Mouse (Mus musculus): ENCODE results near the gene Gm21190. TPM values are rescaled to one million over a fixed set of nuclear protein-coding genes. Genes with fewer than 3 reads are reported as not detected.
"Not testable (repeated sequence)": the region's sequence is repeated elsewhere in the genome, so short reads cannot be mapped to it uniquely, and the experiment has no call there.

Gene Gm21190
- polyA plus RNA-seq, 1 experiment from 2014 or later, result not detected

DNA sequence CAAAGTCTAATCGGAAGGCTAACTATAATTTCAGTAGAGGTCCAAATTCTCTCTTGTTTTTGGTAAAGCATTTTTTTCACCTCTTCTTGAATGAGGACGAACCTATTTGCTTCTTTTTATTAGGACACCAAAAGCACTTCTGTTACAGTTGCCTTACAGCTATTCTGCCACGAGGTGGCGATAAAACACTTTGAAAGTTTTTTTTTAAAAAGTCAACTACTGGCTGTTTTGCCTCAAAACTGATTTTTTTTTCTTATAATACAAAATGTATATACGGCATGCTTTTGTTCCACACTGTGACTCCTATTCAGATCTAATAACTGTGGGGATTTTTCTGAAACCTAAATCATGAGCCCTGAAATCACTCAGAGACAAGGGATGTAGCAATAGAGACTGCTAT lies 8.6 kb downstream of the Gm21190 start:
- H3K27ac ChIP-seq (ENCODE audit: low read length); H3K4me1 ChIP-seq (ENCODE audit: insufficient read depth, low read length); H3K9me3 ChIP-seq (ENCODE audit: low read length); H3K4me2 ChIP-seq (replicated peaks; ENCODE audit: low read depth, low read length); H3K36me3 ChIP-seq (ENCODE audit: insufficient read depth, low read length); ATAC-seq (ENCODE audit: low FRiP score, low TSS enrichment); H3K4me3 ChIP-seq (ENCODE audit: low read length); H3K27me3 ChIP-seq (ENCODE audit: insufficient read depth, low read length); H3K9ac ChIP-seq (replicated peaks; ENCODE audit: low read length): not testable (repeated sequence)
- 25% methylated on average over 5 of the region's 5 CpGs for WGBS

DNA sequence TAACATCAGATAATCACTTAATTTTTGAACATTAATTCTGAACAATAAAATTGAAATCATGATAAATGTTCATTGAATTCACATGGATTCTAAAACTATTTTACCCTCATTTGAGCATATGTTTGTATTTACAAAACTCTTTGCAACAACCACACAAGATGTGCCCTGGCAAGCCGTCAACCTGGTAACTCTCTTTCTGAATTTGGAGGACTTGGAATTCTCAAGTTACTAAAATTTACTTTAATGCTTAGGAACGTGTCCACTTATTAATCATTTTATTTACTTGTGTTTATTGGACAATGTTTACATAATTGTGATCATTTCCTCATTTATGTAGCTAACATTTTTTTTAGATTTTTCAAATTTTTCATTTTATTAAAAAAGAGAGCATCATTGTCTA lies 11.9 kb downstream of the Gm21190 start:
- not testable (repeated sequence) for H3K9me3 ChIP-seq (ENCODE audit: low read length); H3K27me3 ChIP-seq (ENCODE audit: insufficient read depth, low read length); H3K4me3 ChIP-seq (ENCODE audit: low read length); H3K9ac ChIP-seq (replicated peaks; ENCODE audit: low read length); H3K4me2 ChIP-seq (replicated peaks; ENCODE audit: low read depth, low read length); H3K36me3 ChIP-seq (ENCODE audit: insufficient read depth, low read length); ATAC-seq (ENCODE audit: low FRiP score, low TSS enrichment); H3K27ac ChIP-seq (ENCODE audit: low read length); H3K4me1 ChIP-seq (ENCODE audit: insufficient read depth, low read length)
- 72% methylated on average over 2 of the region's 2 CpGs for whole genome bisulfite sequencing

DNA sequence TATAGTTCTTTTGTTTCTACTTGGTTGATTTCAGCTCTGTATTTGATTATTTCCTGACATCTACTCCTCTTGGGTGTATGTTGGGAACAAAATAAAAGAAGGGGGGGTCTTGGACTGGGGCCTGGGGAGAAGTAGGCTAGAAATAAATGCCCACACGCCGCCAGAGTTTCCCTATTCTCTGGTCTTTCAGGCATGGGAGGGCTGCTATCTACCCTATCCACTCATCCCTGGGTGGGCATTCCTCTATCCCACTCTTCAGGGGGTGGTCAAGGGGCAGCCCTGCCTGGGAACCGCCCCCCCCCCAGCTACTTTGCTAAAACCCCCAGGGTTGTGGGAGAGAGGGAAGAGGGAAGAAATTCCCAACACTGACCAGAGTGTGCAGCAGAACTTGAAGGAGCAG lies 16.8 kb downstream of the Gm21190 start:
- not testable (repeated sequence) for H3K4me3 ChIP-seq (ENCODE audit: low read length); H3K4me2 ChIP-seq (replicated peaks; ENCODE audit: low read depth, low read length); H3K27ac ChIP-seq (ENCODE audit: low read length); H3K4me1 ChIP-seq (ENCODE audit: insufficient read depth, low read length); H3K27me3 ChIP-seq (ENCODE audit: insufficient read depth, low read length); H3K9ac ChIP-seq (replicated peaks; ENCODE audit: low read length); H3K36me3 ChIP-seq (ENCODE audit: insufficient read depth, low read length)
- peaks cover 20% of the 10 kb centered on the region for H3K9me3 ChIP-seq (ENCODE audit: low read length)
- 0 out of 2 replicates have a peak, but pooled peaks have one; percentile 57 for ATAC-seq (ENCODE audit: low FRiP score, low TSS enrichment)
- WGBS, result 71% methylated on average over 3 of the region's 3 CpGs

DNA sequence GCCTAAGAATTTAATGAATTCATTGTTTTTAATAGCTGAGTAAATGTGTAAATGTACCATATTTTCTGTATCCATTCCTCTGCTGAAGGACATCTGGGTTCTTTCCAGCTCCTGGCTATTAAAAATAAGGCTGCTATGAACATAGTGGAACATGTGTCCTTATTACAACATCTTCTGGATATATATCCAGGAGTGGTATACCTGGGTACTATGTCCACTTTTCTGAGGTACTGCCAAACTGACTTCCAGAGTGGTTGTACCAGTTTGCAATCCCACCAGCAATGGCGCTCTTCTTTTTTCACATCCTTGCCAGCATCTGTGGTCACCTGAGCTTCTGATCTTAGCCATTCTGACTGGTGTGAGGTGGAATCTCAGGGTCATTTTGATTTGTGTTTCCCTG lies 19.1 kb downstream of the Gm21190 start:
- not testable (repeated sequence) for H3K36me3 ChIP-seq (ENCODE audit: insufficient read depth, low read length); H3K27ac ChIP-seq (ENCODE audit: low read length); H3K27me3 ChIP-seq (ENCODE audit: insufficient read depth, low read length); H3K4me3 ChIP-seq (ENCODE audit: low read length); H3K4me1 ChIP-seq (ENCODE audit: insufficient read depth, low read length); H3K9ac ChIP-seq (replicated peaks; ENCODE audit: low read length); H3K4me2 ChIP-seq (replicated peaks; ENCODE audit: low read depth, low read length); ATAC-seq (ENCODE audit: low FRiP score, low TSS enrichment)
- 80% methylated on average over 1 of the region's 1 CpGs for whole genome bisulfite sequencing
- peaks cover 20% of the 10 kb centered on the region for H3K9me3 ChIP-seq (ENCODE audit: low read length)

DNA sequence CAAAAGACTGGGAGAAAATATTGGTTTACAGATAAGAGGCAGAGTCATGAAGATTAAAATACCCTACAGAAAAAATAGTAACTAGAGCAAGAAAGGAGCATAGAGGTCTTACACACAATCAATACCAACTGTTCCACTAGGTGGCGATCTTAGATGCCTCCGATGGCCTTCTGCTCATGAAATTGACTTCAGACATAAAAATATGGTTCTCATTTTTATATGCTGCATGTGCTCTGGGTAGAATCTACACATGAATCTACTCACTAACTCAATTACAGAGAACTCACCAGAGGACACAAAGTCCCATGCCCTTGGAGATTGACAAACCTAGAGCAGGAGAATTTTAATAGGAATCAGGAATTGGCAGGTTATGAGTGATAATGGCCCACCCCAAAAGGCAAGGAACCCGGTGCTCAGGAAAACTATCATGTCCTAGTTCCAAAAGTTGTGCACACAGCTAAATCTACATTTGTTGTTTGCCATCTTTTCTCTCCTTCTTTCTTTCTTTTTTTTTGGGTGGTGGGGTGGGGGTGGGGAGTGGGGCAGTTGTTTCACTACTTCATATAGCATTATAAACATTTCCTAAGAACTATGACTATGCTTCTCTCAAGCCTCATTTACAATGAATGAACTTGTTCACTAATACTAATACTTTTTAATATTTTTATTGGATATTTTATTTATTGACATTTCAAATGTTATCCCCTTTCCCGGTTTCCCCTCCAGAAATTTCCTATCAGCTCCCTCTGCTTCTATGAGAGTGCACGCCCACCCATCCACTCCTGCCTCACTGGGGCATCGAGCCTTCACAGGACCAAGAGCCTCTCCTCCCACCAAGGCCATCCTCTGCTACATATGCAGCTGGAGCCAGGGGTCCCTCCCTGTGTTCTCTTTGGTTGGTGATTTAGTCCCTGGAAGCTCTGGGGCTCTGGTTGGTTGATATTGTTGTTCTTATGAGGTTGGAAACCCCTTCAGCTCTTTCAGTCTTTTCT lies 20.3 kb downstream of the Gm21190 start:
- not testable (repeated sequence) for H3K9ac ChIP-seq (replicated peaks; ENCODE audit: low read length); H3K4me1 ChIP-seq (ENCODE audit: insufficient read depth, low read length); H3K27ac ChIP-seq (ENCODE audit: low read length); H3K36me3 ChIP-seq (ENCODE audit: insufficient read depth, low read length); H3K4me2 ChIP-seq (replicated peaks; ENCODE audit: low read depth, low read length); H3K27me3 ChIP-seq (ENCODE audit: insufficient read depth, low read length); H3K4me3 ChIP-seq (ENCODE audit: low read length)
- peak; percentile 59; the same call in 1 of the 2 replicates for ATAC-seq (ENCODE audit: low FRiP score, low TSS enrichment)
- 68% methylated on average over 6 of the region's 6 CpGs for WGBS
- H3K9me3 ChIP-seq (ENCODE audit: low read length), result peaks cover 20% of the 10 kb centered on the region

DNA sequence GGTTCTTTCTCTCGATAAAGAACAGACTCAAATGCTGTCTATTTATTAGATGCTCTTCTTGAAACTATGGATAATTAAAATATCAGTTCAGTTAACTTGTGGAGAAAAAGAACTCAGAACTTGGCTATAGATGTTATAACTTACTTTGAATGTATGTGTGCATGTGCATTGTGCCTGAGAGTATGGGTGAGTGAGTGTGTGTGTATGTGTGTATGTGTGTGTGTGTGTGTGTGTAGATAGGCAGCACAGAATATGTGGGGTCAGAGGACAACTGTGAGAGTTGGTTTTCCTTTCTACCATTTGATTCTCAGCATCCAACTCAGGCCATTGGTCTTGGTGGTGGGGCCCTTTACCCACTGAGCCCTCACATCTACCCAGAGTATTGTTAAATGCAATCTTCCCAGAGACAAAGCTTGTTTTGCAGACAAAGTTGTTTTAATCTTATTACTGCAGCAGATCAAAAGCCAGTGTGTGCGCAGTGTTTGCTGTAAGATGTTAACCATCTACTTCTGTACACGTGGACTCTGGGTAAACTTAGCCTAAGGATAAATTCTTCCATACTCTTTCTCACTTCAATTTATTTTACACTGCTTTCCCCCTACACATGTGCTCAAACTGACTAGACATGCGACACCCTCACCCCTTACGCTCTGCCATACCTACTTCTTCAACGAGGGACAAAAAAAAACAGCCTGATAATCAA lies 21.1 kb downstream of the Gm21190 start:
- ATAC-seq (ENCODE audit: low FRiP score, low TSS enrichment), result peak; percentile 65
- H3K9ac ChIP-seq (replicated peaks; ENCODE audit: low read length); H3K27ac ChIP-seq (ENCODE audit: low read length); H3K4me1 ChIP-seq (ENCODE audit: insufficient read depth, low read length); H3K27me3 ChIP-seq (ENCODE audit: insufficient read depth, low read length); H3K4me3 ChIP-seq (ENCODE audit: low read length); H3K4me2 ChIP-seq (replicated peaks; ENCODE audit: low read depth, low read length); H3K36me3 ChIP-seq (ENCODE audit: insufficient read depth, low read length): not testable (repeated sequence)
- H3K9me3 ChIP-seq (ENCODE audit: low read length), result peaks cover 19% of the 10 kb centered on the region
- WGBS, result 67% methylated on average over 6 of the region's 6 CpGs

DNA sequence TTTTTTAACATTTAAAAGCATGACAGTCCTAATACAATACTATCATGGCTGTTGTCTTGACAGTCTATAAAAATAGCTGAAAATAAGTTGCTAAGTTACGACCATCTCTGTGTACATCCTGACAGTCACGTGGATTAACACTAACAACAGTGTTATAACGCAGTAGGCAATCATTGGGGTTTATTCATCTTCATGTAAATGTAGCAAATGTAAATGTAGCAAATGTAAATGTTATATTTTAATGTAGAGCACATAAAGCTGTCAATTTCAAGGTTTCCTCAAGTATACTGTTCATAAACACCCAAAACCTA lies 21.8 kb downstream of the Gm21190 start:
- H3K4me3 ChIP-seq (ENCODE audit: low read length), result no peak overlapping the region
- 68% methylated on average over 3 of the region's 3 CpGs for WGBS
- no peak overlapping the region for H3K4me2 ChIP-seq (replicated peaks; ENCODE audit: low read depth, low read length)
- no peaks in the 10 kb centered on the region for H3K36me3 ChIP-seq (ENCODE audit: insufficient read depth, low read length)
- ATAC-seq (ENCODE audit: low FRiP score, low TSS enrichment), result peak; percentile 49; the same call in 1 of the 2 replicates
- no peaks in the 10 kb centered on the region for H3K27me3 ChIP-seq (ENCODE audit: insufficient read depth, low read length)
- H3K9ac ChIP-seq (replicated peaks; ENCODE audit: low read length), result no peak overlapping the region
- H3K9me3 ChIP-seq (ENCODE audit: low read length), result peaks cover 17% of the 10 kb centered on the region
- no peaks in the 10 kb centered on the region for H3K4me1 ChIP-seq (ENCODE audit: insufficient read depth, low read length)
- no peak overlapping the region for H3K27ac ChIP-seq (ENCODE audit: low read length)

DNA sequence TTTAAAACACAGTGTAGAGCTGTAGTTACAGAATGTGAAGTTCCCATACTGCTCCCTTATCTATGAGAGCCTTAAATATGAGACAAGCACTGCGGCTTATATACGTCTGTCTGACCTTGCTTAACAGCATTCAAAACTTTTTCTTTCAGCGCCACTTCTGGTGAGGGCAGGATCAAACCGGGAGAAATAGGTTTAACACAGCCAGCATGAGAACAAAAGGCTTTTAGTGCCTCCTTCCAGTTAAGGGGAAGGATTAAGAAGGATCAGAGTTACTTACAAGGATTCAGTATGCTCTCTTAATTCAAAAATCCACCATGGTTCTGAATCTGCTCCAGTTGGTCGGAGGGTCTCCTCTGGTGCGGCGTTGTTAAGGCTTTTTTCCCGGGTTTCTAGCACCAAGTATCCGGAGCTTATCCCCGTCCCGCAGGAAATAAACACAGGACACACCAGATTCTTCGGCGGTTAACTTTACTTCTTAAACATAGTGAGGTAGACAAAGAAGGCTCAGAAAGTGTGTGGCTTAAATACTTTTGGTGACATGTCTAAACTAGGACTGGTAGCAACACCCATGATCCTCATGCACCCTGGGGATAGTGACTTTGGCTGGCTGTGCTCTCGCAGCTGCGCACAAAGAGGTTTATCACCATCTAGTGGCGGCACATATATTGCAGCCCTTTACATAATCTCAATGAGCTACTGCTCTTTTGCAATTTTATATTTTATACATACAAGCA lies 22.3 kb downstream of the Gm21190 start:
- Histone ChIP-seq H3K36me3 (ENCODE audit: insufficient read depth, low read length) (no peaks in the 10 kb centered on the region), H3K4me1 (ENCODE audit: insufficient read depth, low read length) (no peaks in the 10 kb centered on the region), H3K27ac (ENCODE audit: low read length) (no peak overlapping the region), H3K4me3 (ENCODE audit: low read length) (0 out of 2 replicates have a peak overlapping the region, but pooled peaks have one; percentile 0), H3K4me2 (replicated peaks; ENCODE audit: low read depth, low read length) (peak overlapping the region; percentile 24), H3K9ac (replicated peaks; ENCODE audit: low read length) (no peak overlapping the region), H3K9me3 (ENCODE audit: low read length) (peaks cover 14% of the 10 kb centered on the region), H3K27me3 (ENCODE audit: insufficient read depth, low read length) (no peaks in the 10 kb centered on the region)
- ATAC-seq (ENCODE audit: low FRiP score, low TSS enrichment), result peak; percentile 82; the same call in 1 of the 2 replicates
- 55% methylated on average over 16 of the region's 16 CpGs for WGBS

DNA sequence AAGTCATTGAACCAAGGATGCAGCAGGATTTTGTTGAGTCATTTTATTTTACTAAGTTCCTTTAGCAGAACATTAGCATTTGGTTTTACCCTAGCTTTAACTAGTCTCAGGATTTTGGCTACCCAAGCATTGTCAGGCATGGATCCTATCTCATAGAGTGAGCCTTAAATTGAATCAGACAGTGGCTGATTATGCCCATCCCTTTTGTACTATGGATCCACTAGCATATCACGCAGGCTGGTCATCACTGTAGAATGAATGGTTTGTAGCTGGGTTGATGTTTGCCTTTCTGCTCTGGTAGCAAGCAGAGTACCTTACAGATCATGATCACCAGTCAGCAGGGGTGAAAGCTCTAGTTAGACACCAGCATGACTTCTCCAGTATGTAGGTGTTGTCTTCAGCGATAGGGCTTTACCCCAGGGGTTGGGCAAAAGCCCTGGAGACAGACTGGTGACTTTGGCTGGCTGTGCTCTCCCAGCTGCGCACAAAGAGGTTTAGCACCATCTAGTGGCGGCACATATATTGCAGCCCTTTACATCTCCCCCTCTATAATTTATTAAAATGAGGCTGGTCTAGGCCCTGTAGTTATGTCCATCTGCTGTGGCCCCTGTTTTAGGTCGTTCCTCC lies 30.1 kb downstream of the Gm21190 start:
- WGBS, result 33% methylated on average over 5 of the region's 5 CpGs
- H3K4me3 ChIP-seq (ENCODE audit: low read length), result not testable (repeated sequence)

More for the DNA sequence above, 30.1 kb downstream of the Gm21190 start:
- ATAC-seq (ENCODE audit: low FRiP score, low TSS enrichment), result peak; percentile 79
- H3K4me2 ChIP-seq (replicated peaks; ENCODE audit: low read depth, low read length); H3K27me3 ChIP-seq (ENCODE audit: insufficient read depth, low read length); H3K27ac ChIP-seq (ENCODE audit: low read length); H3K4me1 ChIP-seq (ENCODE audit: insufficient read depth, low read length); H3K36me3 ChIP-seq (ENCODE audit: insufficient read depth, low read length); H3K9ac ChIP-seq (replicated peaks; ENCODE audit: low read length): not testable (repeated sequence)
- peaks cover 19% of the 10 kb centered on the region for H3K9me3 ChIP-seq (ENCODE audit: low read length)

Data from kidney, embryonic 16.5 days (tissue).